Mouse (Mus musculus) hindbrain, embryonic 12.5 days (tissue): ENCODE results near the gene Pex1. TPM values are rescaled to one million over a fixed set of nuclear protein-coding genes. Genes with fewer than 3 reads are reported as not detected.
"Not testable (repeated sequence)": the region's sequence is repeated elsewhere in the genome, so short reads cannot be mapped to it uniquely, and the experiment has no call there.

Experiments
- ATAC-seq: fragments of 200-750 bp; cut with Nextera tagmentation; 2 replicates; pipeline ENCODE4 v1.8.0; 2017; ENCODE audit warnings: moderate TSS enrichment; ENCODE audit not compliant: low FRiP score
- H3K27ac ChIP-seq: fragments of 300-500 bp; sonication (generic); 2 replicates; pipeline ENCODE4 v1.5.1; 2016; ENCODE audit warnings: mild to moderate bottlenecking
- H3K27me3 ChIP-seq: fragments of 300-500 bp; sonication (generic); 2 replicates; pipeline ENCODE4 v1.6.1; 2016; ENCODE audit warnings: mild to moderate bottlenecking
- H3K36me3 ChIP-seq: fragments of 300-500 bp; sonication (generic); 2 replicates; pipeline ENCODE4 v1.6.1; 2016; ENCODE audit warnings: mild to moderate bottlenecking
- H3K4me1 ChIP-seq: fragments of 300-500 bp; sonication (generic); 2 replicates; pipeline ENCODE4 v1.6.1; 2016
- H3K4me2 ChIP-seq: fragments of 300-500 bp; sonication (generic); replicated peaks from 2 replicates; pipeline ENCODE4 v1.6.1; 2016; ENCODE audit warnings: mild to moderate bottlenecking
- H3K4me3 ChIP-seq: fragments of 300-500 bp; sonication (generic); 2 replicates; pipeline ENCODE4 v1.5.1; 2016; ENCODE audit warnings: mild to moderate bottlenecking
- H3K9ac ChIP-seq: fragments of 300-500 bp; sonication (generic); 2 replicates; pipeline ENCODE4 v1.6.1; 2016; ENCODE audit warnings: mild to moderate bottlenecking, moderate library complexity
- H3K9me3 ChIP-seq: fragments of 300-500 bp; sonication (generic); replicated peaks from 2 replicates; pipeline ENCODE4 v1.6.1; 2016; ENCODE audit warnings: mild to moderate bottlenecking
- WGBS: fragments of 180-500 bp; shearing (Covaris S2); methylation state at CpG from one replicate; pipeline ENCODE4 v1.1.7; 2016; 5-methylcytosine and 5-hydroxymethylcytosine counted together
- polyA plus RNA-seq: library from polyadenylated mRNA; unstranded; fragments of >200 nt; fragmentation: Nextera tagmentation; extraction: Ambion mirVana; gene quantifications from 2 replicates; pipeline ENCODE4 v1.2.1, GENCODE M21; 2016

Gene Pex1
- polyA plus RNA-seq, 1 experiment from 2014 or later: 23.3 TPM

DNA sequence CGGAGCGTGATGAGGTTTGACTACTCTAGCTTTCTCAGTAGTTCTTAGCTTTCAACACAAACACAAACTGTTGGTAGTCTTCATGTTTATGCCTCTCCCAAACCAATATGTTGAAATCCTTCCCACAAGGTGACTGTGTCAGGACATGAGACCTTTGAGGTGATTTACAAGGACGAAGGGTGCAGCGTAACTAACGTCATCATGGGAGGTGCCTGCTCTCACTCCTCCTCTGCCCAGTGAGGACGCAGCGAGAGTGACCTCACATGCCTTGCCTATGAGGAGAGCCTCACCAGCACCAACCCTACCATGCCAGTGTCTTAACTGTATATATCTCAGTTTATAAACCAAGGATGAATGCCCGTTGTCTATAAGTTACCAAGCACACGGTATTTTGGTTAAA lies 11.2 kb downstream of the Pex1 start:
- no peak for ATAC-seq
- no peak overlapping the region for H3K4me3 ChIP-seq
- H3K4me1 ChIP-seq: no peaks in the 10 kb centered on the region
- H3K9ac ChIP-seq: no peak overlapping the region
- no peaks in the 10 kb centered on the region for H3K27me3 ChIP-seq
- no peaks in the 10 kb centered on the region for H3K9me3 ChIP-seq
- 93% methylated on average over 9 of the region's 9 CpGs for WGBS
- peaks cover 54% of the 10 kb centered on the region for H3K36me3 ChIP-seq
- H3K27ac ChIP-seq: no peak overlapping the region
- no peak overlapping the region for H3K4me2 ChIP-seq

DNA sequence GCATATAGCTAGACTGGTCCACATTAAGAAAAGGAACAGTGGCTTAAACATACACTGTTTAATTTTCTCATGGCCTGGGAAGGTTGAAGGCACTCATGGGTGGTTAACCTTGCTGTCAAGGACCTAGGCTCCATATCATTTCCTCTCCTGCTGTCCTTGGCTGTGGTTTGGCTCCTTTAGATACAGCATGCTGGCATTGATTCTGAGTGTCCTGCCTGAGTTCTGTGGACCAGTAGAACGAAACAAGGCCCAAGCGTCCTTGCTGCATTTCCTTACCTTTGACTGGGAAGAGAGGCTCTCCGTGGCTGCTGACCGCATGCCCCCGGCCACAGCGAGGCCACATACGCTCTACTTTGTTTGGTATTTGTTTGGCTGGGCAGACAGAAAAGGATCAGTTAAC lies 13.4 kb downstream of the Pex1 start:
- Histone ChIP-seq H3K4me1 (no peaks in the 10 kb centered on the region), H3K27ac (no peak overlapping the region), H3K4me2 (no peak overlapping the region), H3K27me3 (no peaks in the 10 kb centered on the region), H3K4me3 (no peak overlapping the region), H3K9ac (no peak overlapping the region), H3K9me3 (no peaks in the 10 kb centered on the region), H3K36me3 (peaks cover 57% of the 10 kb centered on the region)
- 97% methylated on average over 7 of the region's 7 CpGs for WGBS
- ATAC-seq: no peak

DNA sequence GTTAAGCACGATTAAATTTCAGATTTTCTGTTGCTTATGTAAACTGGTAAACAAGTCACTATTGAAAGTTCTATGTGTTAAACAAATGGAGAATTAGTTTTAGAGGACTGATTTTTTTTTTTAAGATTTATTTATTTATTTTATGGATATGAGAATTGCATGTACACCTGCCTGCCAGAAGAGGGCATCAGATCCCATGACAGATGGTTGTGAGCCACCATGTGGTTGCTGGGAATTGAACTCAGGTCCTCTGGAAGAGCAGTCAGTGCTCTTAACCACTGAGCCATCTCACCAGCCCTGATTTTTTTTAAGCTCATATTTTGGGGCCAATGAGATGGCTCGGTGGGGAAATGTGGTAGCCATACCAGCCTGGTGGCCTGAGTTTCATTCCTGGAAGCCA lies 16.0 kb downstream of the Pex1 start:
- not testable (repeated sequence) for H3K4me1 ChIP-seq, H3K27me3 ChIP-seq, H3K9me3 ChIP-seq, H3K27ac ChIP-seq, ATAC-seq, H3K9ac ChIP-seq, H3K4me3 ChIP-seq, H3K4me2 ChIP-seq
- WGBS: 93% methylated on average over 2 of the region's 2 CpGs
- H3K36me3 ChIP-seq: peaks cover 46% of the 10 kb centered on the region

DNA sequence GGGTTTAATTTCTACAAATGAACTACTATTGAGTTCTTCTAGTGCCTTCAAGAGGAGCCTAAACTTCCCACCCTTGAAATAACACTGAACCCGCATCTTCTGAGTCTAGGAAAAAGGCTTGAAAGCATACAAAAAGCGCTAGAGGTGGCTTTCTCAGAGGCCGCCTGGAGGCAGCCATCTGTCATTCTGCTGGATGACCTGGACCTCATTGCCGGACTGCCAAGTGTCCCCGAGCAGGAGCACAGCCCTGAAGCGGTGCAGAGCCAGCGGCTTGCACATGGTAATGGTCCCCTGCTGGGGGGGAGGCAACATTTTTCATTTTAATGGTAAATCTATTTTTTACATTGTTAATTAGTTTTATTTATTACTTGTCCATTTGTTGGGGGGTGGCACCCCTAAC lies 24.6 kb downstream of the Pex1 start:
- Histone ChIP-seq H3K36me3 (peaks cover 41% of the 10 kb centered on the region), H3K9ac (no peak overlapping the region), H3K4me3 (no peak overlapping the region), H3K4me2 (no peak overlapping the region), H3K27me3 (no peaks in the 10 kb centered on the region), H3K4me1 (no peaks in the 10 kb centered on the region), H3K9me3 (no peaks in the 10 kb centered on the region), H3K27ac (no peak overlapping the region)
- no peak for ATAC-seq
- WGBS: 80% methylated on average over 7 of the region's 7 CpGs

DNA sequence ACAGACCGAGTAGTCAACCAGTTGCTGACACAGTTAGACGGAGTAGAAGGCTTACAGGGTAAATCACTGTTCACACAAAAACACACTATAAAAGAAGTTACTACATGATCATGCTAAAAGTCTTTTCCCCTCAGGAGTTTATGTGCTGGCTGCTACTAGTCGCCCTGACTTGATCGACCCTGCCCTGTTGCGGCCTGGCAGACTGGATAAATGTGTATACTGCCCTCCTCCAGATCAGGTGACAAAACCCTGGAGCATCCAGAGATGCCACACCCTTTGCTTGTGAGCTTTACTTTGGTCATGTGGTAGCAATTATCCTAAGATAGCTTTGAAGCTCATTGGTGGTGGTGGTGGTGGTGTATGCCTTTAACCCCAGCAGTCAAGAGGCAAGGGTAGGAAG lies 34.2 kb downstream of the Pex1 start:
- no peaks in the 10 kb centered on the region for H3K27me3 ChIP-seq
- no peak overlapping the region for H3K4me2 ChIP-seq
- H3K9ac ChIP-seq: no peak overlapping the region
- H3K36me3 ChIP-seq: peaks cover 33% of the 10 kb centered on the region
- no peak overlapping the region for H3K4me3 ChIP-seq
- no peak for ATAC-seq
- WGBS: 93% methylated on average over 5 of the region's 5 CpGs
- H3K27ac ChIP-seq: no peak overlapping the region
- H3K4me1 ChIP-seq: no peaks in the 10 kb centered on the region
- H3K9me3 ChIP-seq: no peaks in the 10 kb centered on the region

DNA sequence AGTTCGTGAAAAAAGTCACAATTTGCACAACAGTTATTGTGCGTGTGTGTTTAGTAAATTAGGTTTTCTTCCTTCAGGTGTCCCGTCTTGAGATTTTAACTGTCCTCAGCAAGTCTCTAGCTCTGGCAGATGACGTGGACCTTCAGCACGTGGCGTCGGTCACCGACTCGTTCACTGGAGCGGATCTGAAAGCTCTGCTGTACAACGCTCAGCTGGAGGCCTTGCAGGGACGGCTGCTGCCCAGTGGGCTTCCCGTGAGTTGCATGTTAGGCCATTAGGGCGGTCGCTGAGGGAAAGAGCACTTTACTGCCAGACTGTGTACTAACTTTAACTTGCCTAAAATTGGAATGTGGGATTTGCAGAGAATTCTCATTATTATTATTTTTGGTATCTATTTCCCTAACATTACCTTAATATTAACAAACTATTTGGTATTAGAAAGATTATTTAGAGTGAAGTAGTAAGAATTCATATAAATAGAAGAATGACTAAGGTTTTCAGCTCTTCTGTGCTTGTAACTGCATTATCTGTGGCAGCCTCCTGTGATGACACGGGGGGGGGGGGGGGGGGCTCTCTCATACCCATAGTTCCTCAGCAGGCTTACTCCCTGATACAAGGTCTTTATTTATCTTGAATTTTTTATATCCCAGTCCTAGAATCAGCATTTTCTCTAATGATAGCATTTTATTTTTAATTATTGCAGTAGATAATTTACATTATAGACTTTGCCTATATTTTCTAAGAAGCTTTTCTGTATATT lies 35.8 kb downstream of the Pex1 start:
- no peak overlapping the region for H3K9ac ChIP-seq
- H3K4me1 ChIP-seq: no peaks in the 10 kb centered on the region
- no peaks in the 10 kb centered on the region for H3K9me3 ChIP-seq
- no peak overlapping the region for H3K27ac ChIP-seq
- H3K36me3 ChIP-seq: peaks cover 26% of the 10 kb centered on the region; the same call in 1 of the 2 replicates
- WGBS: 55% methylated on average over 16 of the region's 16 CpGs
- H3K27me3 ChIP-seq: no peaks in the 10 kb centered on the region
- no peak for ATAC-seq
- no peak overlapping the region for H3K4me3 ChIP-seq
- no peak overlapping the region for H3K4me2 ChIP-seq

DNA sequence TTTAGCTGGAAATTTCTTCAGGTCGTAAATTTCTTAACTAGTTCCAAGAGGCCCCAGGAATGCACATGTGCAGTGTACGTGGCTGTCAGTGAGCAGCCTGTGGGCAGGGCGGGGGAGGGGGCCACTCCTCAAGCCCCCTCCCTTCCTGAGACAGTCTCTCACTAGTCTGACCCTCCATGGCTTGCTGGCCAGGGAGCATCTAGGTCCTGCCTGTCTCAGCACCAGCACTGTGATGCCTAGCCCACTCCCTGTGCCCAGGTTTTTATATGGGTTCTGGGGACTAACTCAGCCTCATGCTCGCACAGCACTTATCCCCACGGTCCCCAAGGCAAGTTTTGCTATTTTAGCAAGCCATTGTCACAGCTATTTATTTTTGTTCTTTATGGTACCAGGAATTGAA lies 36.4 kb downstream of the Pex1 start:
- Histone ChIP-seq H3K9me3 (no peaks in the 10 kb centered on the region), H3K4me1 (no peaks in the 10 kb centered on the region), H3K36me3 (peaks cover 26% of the 10 kb centered on the region; the same call in 1 of the 2 replicates), H3K27me3 (no peaks in the 10 kb centered on the region), H3K4me3 (no peak overlapping the region), H3K4me2 (no peak overlapping the region), H3K9ac (no peak overlapping the region), H3K27ac (no peak overlapping the region)
- WGBS: 90% methylated on average over 5 of the region's 5 CpGs
- no peak for ATAC-seq

DNA sequence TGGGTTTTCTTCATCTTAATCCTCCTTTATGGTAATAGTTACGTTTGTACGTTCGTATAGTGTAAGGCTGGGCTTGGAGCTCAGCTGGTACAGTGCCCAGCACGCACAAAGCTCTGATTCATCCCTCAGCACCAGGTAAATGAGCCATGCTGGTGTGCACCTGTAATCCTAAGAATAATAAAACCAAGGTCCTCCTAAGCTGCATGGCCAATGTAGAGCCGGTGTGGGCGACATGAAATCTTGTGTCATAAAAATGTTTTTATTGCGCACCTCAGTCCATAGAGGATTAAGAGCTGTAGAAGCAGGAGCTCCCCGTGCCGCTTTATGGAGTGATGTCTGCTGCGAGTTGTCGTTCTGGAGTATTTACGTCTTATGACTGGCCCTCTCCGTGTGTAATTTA lies 37.4 kb downstream of the Pex1 start:
- H3K36me3 ChIP-seq: peaks cover 23% of the 10 kb centered on the region; the same call in 1 of the 2 replicates
- H3K4me2 ChIP-seq: no peak overlapping the region
- no peaks in the 10 kb centered on the region for H3K4me1 ChIP-seq
- no peak overlapping the region for H3K4me3 ChIP-seq
- no peak overlapping the region for H3K27ac ChIP-seq
- H3K27me3 ChIP-seq: no peaks in the 10 kb centered on the region
- H3K9me3 ChIP-seq: no peaks in the 10 kb centered on the region
- no peak overlapping the region for H3K9ac ChIP-seq
- 92% methylated on average over 13 of the region's 13 CpGs for WGBS
- ATAC-seq: no peak

DNA sequence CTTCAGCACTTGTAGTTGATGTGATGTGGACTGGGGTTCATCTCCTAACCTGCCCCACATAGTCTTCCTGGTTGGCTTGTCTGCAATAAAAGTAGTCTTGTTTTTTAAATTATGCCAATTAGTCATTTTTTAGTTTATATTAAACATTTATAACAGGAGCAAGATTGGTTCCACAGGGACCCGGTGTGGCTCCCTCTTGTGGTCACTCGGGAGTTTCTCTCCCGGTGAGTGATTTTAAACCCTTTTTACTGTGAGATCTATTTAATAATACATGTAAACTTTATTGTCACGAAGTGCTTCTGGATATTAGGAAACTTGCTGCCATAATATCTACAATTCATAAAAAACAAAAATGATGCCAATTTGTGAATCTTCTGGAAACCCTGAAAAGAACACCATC lies 38.1 kb downstream of the Pex1 start:
- Histone ChIP-seq H3K27me3 (no peaks in the 10 kb centered on the region), H3K9ac (no peak overlapping the region), H3K27ac (no peak overlapping the region), H3K9me3 (no peaks in the 10 kb centered on the region), H3K4me2 (no peak overlapping the region), H3K4me3 (no peak overlapping the region), H3K4me1 (no peaks in the 10 kb centered on the region), H3K36me3 (peaks cover 23% of the 10 kb centered on the region; the same call in 1 of the 2 replicates)
- no peak for ATAC-seq
- WGBS: 69% methylated on average over 4 of the region's 4 CpGs

DNA sequence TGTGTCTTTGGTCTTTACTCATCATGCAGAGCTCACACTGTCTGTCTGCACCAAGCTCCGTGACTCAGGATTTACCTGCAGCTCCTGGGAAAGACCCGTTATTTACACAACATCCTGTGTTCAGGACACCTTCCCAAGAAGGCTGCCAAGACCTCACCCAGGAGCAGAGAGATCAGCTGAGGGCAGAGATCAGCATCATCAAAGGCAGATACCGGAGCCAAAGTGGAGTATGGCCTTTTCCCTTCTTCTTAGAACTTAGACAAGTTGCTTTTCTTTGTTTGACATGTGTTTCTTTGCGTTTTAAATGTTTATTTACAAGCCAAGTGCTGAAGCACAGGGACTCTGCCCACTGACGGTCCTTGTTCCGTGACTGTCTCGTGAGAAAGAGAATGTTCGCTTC lies 39.4 kb downstream of the Pex1 start:
- H3K9ac ChIP-seq: no peak overlapping the region
- no peaks in the 10 kb centered on the region for H3K27me3 ChIP-seq
- no peaks in the 10 kb centered on the region for H3K9me3 ChIP-seq
- WGBS: 83% methylated on average over 8 of the region's 8 CpGs
- H3K27ac ChIP-seq: no peak overlapping the region
- H3K36me3 ChIP-seq: peaks cover 22% of the 10 kb centered on the region; the same call in 1 of the 2 replicates
- H3K4me2 ChIP-seq: no peak overlapping the region
- no peak for ATAC-seq
- H3K4me3 ChIP-seq: no peak overlapping the region
- no peaks in the 10 kb centered on the region for H3K4me1 ChIP-seq

DNA sequence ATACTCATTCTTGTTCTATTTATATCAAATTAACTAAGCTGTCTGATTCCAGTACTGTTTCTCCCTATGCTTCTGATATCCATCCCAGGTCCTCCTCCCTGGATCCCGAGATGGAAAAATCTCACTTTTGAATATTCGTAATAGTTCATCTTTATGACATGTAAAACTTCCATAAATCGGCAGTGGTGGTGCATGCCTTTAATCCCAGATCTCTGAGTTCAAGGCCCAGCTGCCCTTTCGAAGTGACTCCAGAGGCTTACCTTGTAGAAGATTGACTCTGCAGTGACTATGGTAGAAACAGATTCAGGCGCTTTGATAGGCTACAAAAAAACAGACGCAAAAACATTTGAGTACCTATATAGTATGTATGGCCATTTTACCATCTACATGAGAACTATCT lies 48.8 kb downstream of the Pex1 start:
- H3K4me1 ChIP-seq: peaks cover 3% of the 10 kb centered on the region
- no peak overlapping the region for H3K4me2 ChIP-seq
- H3K27ac ChIP-seq: no peak overlapping the region
- no peaks in the 10 kb centered on the region for H3K9me3 ChIP-seq
- WGBS: 96% methylated on average over 6 of the region's 6 CpGs
- H3K27me3 ChIP-seq: no peaks in the 10 kb centered on the region
- H3K9ac ChIP-seq: no peak overlapping the region
- H3K36me3 ChIP-seq: peaks cover 34% of the 10 kb centered on the region
- ATAC-seq: no peak
- no peak overlapping the region for H3K4me3 ChIP-seq

DNA sequence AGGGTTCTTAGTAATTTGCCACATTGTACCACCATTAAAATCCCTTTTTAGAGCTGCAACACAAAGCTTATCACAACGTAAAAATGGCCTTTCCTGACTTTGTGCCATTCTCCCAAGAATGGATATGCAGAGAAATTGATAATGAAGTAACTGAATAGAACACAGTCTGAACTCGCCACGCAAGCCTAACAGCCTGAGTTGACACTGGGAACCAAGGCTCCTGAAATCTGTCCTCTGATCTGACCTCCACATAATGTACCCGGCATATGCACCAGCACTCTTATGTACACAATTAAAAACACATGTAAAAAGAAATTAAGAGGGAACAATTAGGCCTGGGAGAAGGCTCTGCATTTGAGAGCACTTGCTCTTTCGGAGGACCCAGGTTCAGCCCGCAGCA lies 49.5 kb downstream of the Pex1 start:
- ATAC-seq: no peak
- Histone ChIP-seq H3K27me3 (no peaks in the 10 kb centered on the region), H3K9me3 (no peaks in the 10 kb centered on the region), H3K9ac (no peak overlapping the region), H3K4me2 (no peak overlapping the region), H3K4me1 (peaks cover 3% of the 10 kb centered on the region), H3K27ac (no peak overlapping the region), H3K36me3 (peaks cover 30% of the 10 kb centered on the region), H3K4me3 (no peak overlapping the region)
- 85% methylated on average over 6 of the region's 6 CpGs for WGBS

DNA sequence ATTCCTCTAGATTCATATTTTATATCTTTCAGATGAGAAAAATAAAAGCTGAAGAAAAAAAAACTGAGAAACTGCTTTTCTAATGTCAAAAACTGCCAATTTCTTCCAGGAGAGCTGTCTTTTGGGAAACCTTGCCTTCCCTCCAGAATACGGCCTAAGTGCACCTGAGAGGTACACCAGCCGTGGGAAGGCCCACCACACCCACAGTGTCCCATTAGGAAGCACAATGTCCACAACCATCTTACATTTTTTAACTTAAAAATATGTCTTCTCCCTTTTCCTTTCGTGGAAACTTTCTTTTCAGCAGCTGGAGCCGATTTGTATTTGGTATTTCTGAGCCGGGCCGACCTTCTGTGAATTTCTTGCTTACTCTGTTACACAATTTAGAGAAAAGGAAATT lies 50.7 kb downstream of the Pex1 start:
- Histone ChIP-seq H3K9me3 (no peaks in the 10 kb centered on the region), H3K4me2 (peak overlapping the region; percentile 54), H3K4me1 (peaks cover 3% of the 10 kb centered on the region), H3K27ac (no peak overlapping the region), H3K27me3 (no peaks in the 10 kb centered on the region), H3K4me3 (peak overlapping the region; percentile 97), H3K36me3 (peaks cover 21% of the 10 kb centered on the region), H3K9ac (peak overlapping the region; percentile 88)
- 34% methylated on average over 6 of the region's 6 CpGs for WGBS
- ATAC-seq: no peak
